Mouse (Mus musculus): ENCODE data around the gene Noct. TPM values are rescaled to one million over a fixed set of nuclear protein-coding genes. Genes with fewer than 3 reads are reported as not detected.

Gene Noct
- total and polyA plus RNA-seq, 3 experiments, result 8.7 to 13.8 (median 12.0) TPM

DNA sequence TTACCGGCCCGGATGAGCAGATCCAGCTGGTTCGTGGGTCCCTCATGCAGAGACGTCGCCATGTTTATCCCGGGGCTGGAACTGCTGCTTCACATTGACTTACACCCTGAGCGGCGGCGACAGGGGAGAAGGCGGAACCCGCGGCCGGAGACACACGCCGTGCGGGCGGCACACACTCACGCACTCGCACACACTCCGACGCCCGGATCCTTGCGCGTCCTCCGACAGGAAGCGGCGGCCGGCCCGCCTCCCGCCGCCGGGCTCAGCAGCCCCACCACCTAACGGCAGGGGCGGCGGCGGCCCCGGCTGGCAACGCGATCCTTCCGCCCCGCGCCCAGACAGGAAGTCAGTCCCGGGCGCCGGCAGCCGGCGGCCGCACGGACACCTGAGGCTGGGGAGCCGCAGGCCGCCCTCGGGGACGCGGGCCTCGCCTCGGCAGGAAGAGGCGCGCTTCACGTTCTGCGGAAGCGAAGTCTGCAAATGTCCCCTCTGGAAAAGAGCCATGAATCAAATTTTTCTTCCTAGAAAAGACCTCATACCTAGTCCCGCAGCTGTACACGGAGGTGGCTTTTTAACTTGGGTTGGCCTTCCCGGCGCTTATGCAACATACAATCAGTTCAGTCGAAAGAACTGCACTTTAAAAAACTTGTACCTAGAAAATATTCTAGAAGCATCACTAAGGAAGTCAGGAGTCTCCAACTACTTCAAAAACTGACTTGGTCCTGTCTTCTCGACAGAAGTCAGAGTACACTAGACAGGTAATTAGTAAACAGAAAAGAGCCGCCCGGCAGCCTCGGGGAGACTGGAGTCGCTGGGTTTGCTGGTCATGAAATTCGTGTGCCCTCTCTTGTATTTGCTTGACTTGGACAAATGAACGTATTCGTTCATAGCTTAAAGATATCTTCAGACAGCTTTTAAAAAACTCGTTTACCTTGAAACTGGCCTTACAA, 53.2 kb downstream of the Noct start (continued):
- TF ChIP-seq SMC3 (IDR thresholded peaks at IDR 0.05; ENCODE audit: low read depth, low read length) (no peak), SIN3A (IDR thresholded peaks at IDR 0.05; ENCODE audit: low read length) (peak; percentile 70; the same call in 1 of the 2 replicates), NELFE (IDR thresholded peaks at IDR 0.05; ENCODE audit: low read depth, low read length) (peak; percentile 91), HCFC1 (IDR thresholded peaks at IDR 0.05; ENCODE audit: low read depth, low read length) (peak; percentile 69), MYC (IDR thresholded peaks at IDR 0.05; ENCODE audit: low read depth, low read length) (no peak)

DNA sequence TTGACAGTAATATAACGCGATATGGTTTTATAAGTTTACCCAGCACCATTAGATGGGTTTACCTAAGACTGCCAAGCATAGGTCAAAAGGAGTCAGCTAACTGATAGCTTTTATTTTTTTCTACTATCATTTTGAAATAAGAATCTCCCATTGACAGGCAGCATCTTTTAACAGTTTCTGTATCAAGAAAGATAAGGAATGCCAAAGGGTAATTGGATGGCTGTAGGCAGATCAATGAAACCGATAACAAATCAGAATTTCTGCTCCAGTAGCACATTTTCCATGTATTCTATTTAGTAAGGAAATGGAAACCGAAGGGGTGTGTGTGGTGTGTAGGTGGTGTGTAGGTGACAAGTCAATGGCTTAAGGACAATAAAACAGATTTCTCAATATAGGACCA, 54.2 kb downstream of the Noct start:
- Histone ChIP-seq H3K27ac (ENCODE audit: insufficient read depth, low read depth) (no peak overlapping the region), H3K4me1 (ENCODE audit: control insufficient read depth in 1 of 2, insufficient read depth in 2 of 2) (peaks cover 7 to 15% of the 10 kb centered on the region in 2 experiments; a peak in 3 of 4 replicates), H3K79me2 (replicated peaks; ENCODE audit: control insufficient read depth, extremely low read depth, insufficient read depth, poor library complexity, severe bottlenecking) (peaks cover 17% of the 10 kb centered on the region), H3K4me3 (replicated peaks in 1 of 3; ENCODE audit: low read depth in 2 of 3, low read length in 2 of 3, poor library complexity in 1 of 3) (peak overlapping the region in 1 of 3 experiments; percentile 74), H3K9me3 (replicated peaks; ENCODE audit: low read length) (no peaks in the 10 kb centered on the region), H3K27me3 (replicated peaks) (no peaks in the 10 kb centered on the region), H3K36me3 (replicated peaks in 1 of 2; ENCODE audit: control insufficient read depth in 1 of 2, insufficient read depth in 1 of 2, low read length in 1 of 2) (peaks cover 0 to 2% of the 10 kb centered on the region in 2 experiments), H3K4me2 (ENCODE audit: insufficient read depth, low read depth, poor library complexity, severe bottlenecking) (peak overlapping the region; percentile 39; the same call in 1 of the 2 replicates), H3K9ac (ENCODE audit: insufficient read depth, low read depth) (no peak overlapping the region; the same call in 1 of the 2 replicates)
- no peak for DNase-seq (ENCODE audit: extremely low read depth)
- dilution Hi-C loops (cut with MboI; ENCODE audit: extremely low pct_ligation_motif_present, extremely low pct_unique_long_range_greater_than_20kb, low sequenced_read_pairs), result no loop called here
- in situ Hi-C loops (cut with MboI; ENCODE audit: low pct_ligation_motif_present, low pct_unique_long_range_greater_than_20kb, low sequenced_read_pairs), result no loop called here
- TF ChIP-seq ZC3H11A (IDR thresholded peaks at IDR 0.05; ENCODE audit: low read depth, low read length) (no peak), RAD21 (IDR thresholded peaks at IDR 0.05; ENCODE audit: low read depth, low read length) (no peak)

- dilution Hi-C loops (cut with MboI; ENCODE audit: extremely low pct_ligation_motif_present, extremely low pct_unique_long_range_greater_than_20kb, low sequenced_read_pairs) (no loop called here), in situ Hi-C loops (cut with MboI; ENCODE audit: low pct_ligation_motif_present, low pct_unique_long_range_greater_than_20kb, low sequenced_read_pairs) (loop anchor here (10.0 kb wide), 2 partner anchors 47 to 73 kb away; no protein-coding TSS in a partner anchor)
- no peak overlapping the region for H3K27ac ChIP-seq (ENCODE audit: insufficient read depth, low read depth)
- H3K79me2 ChIP-seq (replicated peaks; ENCODE audit: control insufficient read depth, extremely low read depth, insufficient read depth, poor library complexity, severe bottlenecking), result no peaks in the 10 kb centered on the region
- no peak overlapping the region for H3K9ac ChIP-seq (ENCODE audit: insufficient read depth, low read depth)
- H3K4me1 ChIP-seq (ENCODE audit: control insufficient read depth in 1 of 2, insufficient read depth in 2 of 2), result peaks cover 2 to 7% of the 10 kb centered on the region in 2 experiments; a peak in 2 of 4 replicates
- H3K4me2 ChIP-seq (ENCODE audit: insufficient read depth, low read depth, poor library complexity, severe bottlenecking), result no peak overlapping the region
- TF ChIP-seq USF2 (conservative IDR thresholded peaks at IDR 0.05; ENCODE audit: low read depth, low read length) (no peak), KAT2A (IDR thresholded peaks at IDR 0.05; ENCODE audit: insufficient replicate concordance, low read length) (no peak), NELFE (IDR thresholded peaks at IDR 0.05; ENCODE audit: low read depth, low read length) (no peak), HCFC1 (IDR thresholded peaks at IDR 0.05; ENCODE audit: low read depth, low read length) (no peak), MEF2A (IDR thresholded peaks at IDR 0.05; ENCODE audit: borderline replicate concordance, low read depth, low read length) (no peak), CTCF (conservative IDR thresholded peaks at IDR 0.05 in 1 of 2, IDR thresholded peaks at IDR 0.05 in 1 of 2; ENCODE audit: low read depth in 2 of 2, low read length in 2 of 2) (no peak), IRF4 (IDR thresholded peaks at IDR 0.05; ENCODE audit: low read depth, low read length) (no peak), RCOR1 (conservative IDR thresholded peaks at IDR 0.05; ENCODE audit: low read depth, low read length) (no peak), EP300 (IDR thresholded peaks at IDR 0.05; ENCODE audit: low read length) (no peak), E2F4 (IDR thresholded peaks at IDR 0.05; ENCODE audit: insufficient replicate concordance, low read depth, low read length) (no peak), JUND (conservative IDR thresholded peaks at IDR 0.05; ENCODE audit: low read depth, low read length) (no peak), ZNF384 (IDR thresholded peaks at IDR 0.05; ENCODE audit: low read depth, low read length) (no peak), SIN3A (IDR thresholded peaks at IDR 0.05; ENCODE audit: low read length) (no peak), CHD2 (IDR thresholded peaks at IDR 0.05; ENCODE audit: low read length) (no peak), MXI1 (IDR thresholded peaks at IDR 0.05; ENCODE audit: low read depth, low read length) (no peak)
- H3K36me3 ChIP-seq (replicated peaks in 1 of 2; ENCODE audit: control insufficient read depth in 1 of 2, insufficient read depth in 1 of 2, low read length in 1 of 2), result peaks cover 0 to 8% of the 10 kb centered on the region in 2 experiments
- no peak for DNase-seq (ENCODE audit: extremely low read depth)
- no peak overlapping the region for H3K4me3 ChIP-seq (replicated peaks in 1 of 3; ENCODE audit: low read depth in 2 of 3, low read length in 2 of 3, poor library complexity in 1 of 3)
- H3K27me3 ChIP-seq (replicated peaks), result no peaks in the 10 kb centered on the region
- no peaks in the 10 kb centered on the region for H3K9me3 ChIP-seq (replicated peaks; ENCODE audit: low read length)
Measured at GRCm38 (mm10) chr3:51281727-51282126, 57.5 kb downstream of the Noct start.

Data from CH12.LX (cell line).